Mouse (Mus musculus) kidney, adult 2 months (tissue): Measurements from ENCODE around the gene Rpusd4.

Source experiments
- CTCF ChIP-seq: fragments of 200-500 bp; conservative IDR thresholded peaks from 2 replicates; pipeline ENCODE4 v1.5.1; 2011; ENCODE audit warnings: low read depth, mild to moderate bottlenecking, control low read depth, low read length, moderate library complexity, mixed read lengths; ENCODE audit not compliant: insufficient read depth, insufficient read length
- POLR2A ChIP-seq: fragments of 200-500 bp; IDR thresholded peaks from one replicate; pipeline ENCODE4 v1.6.1; 2011; ENCODE audit warnings: low read depth, low read length, control low read depth

DNA sequence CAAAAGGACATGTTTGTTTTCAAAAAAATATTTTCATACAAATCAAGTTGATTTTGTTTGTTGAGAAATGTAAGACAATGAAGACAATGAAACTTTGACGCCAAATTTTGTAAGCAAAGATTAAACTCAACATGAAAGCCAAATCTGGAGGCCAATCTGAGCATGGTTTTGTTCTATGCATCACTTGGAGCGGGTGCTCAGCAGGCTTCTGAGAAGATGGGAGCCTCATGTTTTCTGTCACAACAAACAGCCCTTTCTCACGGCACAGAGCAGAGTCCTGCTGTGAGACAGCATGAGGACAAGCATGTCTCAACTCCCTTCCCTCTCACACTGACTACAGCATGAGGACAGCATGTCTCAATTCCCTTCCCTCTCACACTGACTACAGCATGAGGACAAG, 31.7 kb upstream of the Rpusd4 start:
- TF ChIP-seq POLR2A (no peak), CTCF (no peak)
